Mouse (Mus musculus): ENCODE measurements at regions not wholly inside any gene's neighbourhood (a gene's known extent, or its start where the extent isn't known, plus 50 kb on each side); places are given as distances from the start of the nearest gene placed in this dataset.

DNA sequence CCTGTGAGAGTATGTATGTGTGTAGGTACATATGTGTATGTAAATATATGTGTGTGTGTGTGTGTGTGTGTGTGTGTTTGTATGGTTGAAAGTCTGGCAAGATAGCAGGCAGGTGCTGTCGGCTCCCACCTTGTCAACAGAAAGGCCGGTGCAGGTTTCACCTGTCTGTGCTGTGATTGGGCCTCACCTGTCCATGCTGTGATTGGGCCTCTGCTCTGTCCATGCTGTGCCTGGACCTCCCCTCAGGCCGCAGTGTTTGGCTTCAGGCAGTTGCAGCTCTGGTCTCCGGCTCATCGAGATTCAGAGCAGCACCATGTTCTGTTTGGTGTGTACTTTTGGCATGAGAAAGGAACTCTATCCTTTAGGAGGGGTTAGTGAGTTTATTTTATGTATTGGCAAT lies 170.0 kb upstream of the A230072I06Rik start:
- Histone ChIP-seq H3ac (ENCODE audit: control insufficient read depth, insufficient read length, low read depth) (no peak overlapping the region), H3K27me3 (ENCODE audit: control insufficient read depth, insufficient read depth, insufficient read length) (no peaks in the 10 kb centered on the region), H3K36me3 (ENCODE audit: control insufficient read depth, insufficient read depth) (no peaks in the 10 kb centered on the region), H3K79me2 (ENCODE audit: control insufficient read depth, insufficient read depth) (no peaks in the 10 kb centered on the region), H3K4me3 (ENCODE audit: insufficient read depth, poor library complexity, severe bottlenecking) (no peak overlapping the region), H3K79me3 (ENCODE audit: low read depth) (no peaks in the 10 kb centered on the region)
- no peak for TF ChIP-seq MYOD1 (IDR thresholded peaks at IDR 0.05; ENCODE audit: control insufficient read depth, insufficient read length, low read depth)
- no peak for TF ChIP-seq CTCF (IDR thresholded peaks at IDR 0.05; ENCODE audit: control insufficient read depth, insufficient read depth, insufficient read length)

DNA sequence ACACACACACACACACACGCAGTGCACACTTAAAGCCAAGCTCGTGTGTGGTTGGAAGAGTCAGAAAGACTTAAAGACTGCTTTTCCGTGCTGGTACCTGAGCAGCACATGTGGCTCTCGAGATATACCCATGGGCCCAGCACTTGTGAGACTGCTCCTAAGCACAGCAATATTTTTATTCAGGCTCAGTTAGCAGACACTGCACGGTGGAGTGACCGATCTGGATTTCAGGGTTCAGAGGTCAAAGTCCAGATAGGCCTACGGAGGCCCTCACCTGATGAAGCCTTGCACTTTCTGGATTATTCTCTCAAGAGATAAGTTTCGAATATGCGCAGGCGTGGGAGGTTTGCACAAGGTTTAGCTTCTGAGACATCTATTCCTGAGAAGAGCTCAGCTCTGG lies 167.0 kb upstream of the A230072I06Rik start:
- Histone ChIP-seq H3K79me2 (ENCODE audit: control insufficient read depth, insufficient read depth) (no peaks in the 10 kb centered on the region), H3K4me3 (ENCODE audit: insufficient read depth, poor library complexity, severe bottlenecking) (no peak overlapping the region), H3ac (ENCODE audit: control insufficient read depth, insufficient read length, low read depth) (no peak overlapping the region), H3K27me3 (ENCODE audit: control insufficient read depth, insufficient read depth, insufficient read length) (no peaks in the 10 kb centered on the region), H3K79me3 (ENCODE audit: low read depth) (no peaks in the 10 kb centered on the region), H3K36me3 (ENCODE audit: control insufficient read depth, insufficient read depth) (no peaks in the 10 kb centered on the region)
- TF ChIP-seq CTCF (IDR thresholded peaks at IDR 0.05; ENCODE audit: control insufficient read depth, insufficient read depth, insufficient read length) = no peak
- TF ChIP-seq CEBPB (IDR thresholded peaks at IDR 0.05; ENCODE audit: low read depth) = no peak
- TF ChIP-seq MYOG (IDR thresholded peaks at IDR 0.05; ENCODE audit: control insufficient read depth, extremely low read depth, insufficient read length) = no peak
- TF ChIP-seq MAX (IDR thresholded peaks at IDR 0.05) = no peak
- TF ChIP-seq USF1 (IDR thresholded peaks at IDR 0.05; ENCODE audit: low read depth) = no peak
- TF ChIP-seq FOSL1 (IDR thresholded peaks at IDR 0.05; ENCODE audit: insufficient read depth, low read length, poor library complexity, severe bottlenecking) = no peak
- TF ChIP-seq MYOD1 (IDR thresholded peaks at IDR 0.05; ENCODE audit: control insufficient read depth, insufficient read length, low read depth) = no peak

DNA sequence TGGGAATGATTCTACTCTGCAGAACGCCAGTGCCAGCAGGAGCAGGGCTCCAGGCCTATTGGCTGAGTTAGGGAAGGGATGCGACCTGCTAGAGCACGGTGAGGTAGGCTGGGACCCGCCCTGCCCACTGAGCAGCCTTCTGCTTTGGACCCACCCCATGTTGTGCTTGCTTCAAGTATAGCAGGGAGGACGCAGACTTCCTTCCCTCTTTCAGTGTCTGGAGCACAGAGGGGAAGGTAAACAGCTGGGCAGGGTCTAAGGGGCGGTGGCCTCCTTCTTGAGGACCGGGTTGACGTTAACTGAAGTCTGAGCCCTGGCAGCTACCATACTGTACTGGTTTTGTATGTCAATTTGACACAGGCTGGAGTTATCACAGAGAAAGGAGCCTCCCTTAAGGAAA lies 165.6 kb upstream of the A230072I06Rik start:
- Histone ChIP-seq H3K4me3 (ENCODE audit: insufficient read depth, poor library complexity, severe bottlenecking) (no peak overlapping the region), H3K27me3 (ENCODE audit: control insufficient read depth, insufficient read depth, insufficient read length) (no peaks in the 10 kb centered on the region), H3K79me3 (ENCODE audit: low read depth) (no peaks in the 10 kb centered on the region), H3K79me2 (ENCODE audit: control insufficient read depth, insufficient read depth) (no peaks in the 10 kb centered on the region), H3K36me3 (ENCODE audit: control insufficient read depth, insufficient read depth) (no peaks in the 10 kb centered on the region), H3ac (ENCODE audit: control insufficient read depth, insufficient read length, low read depth) (no peak overlapping the region)
- no peak for TF ChIP-seq CEBPB (IDR thresholded peaks at IDR 0.05; ENCODE audit: low read depth)
- no peak for TF ChIP-seq MYOD1 (IDR thresholded peaks at IDR 0.05; ENCODE audit: control insufficient read depth, insufficient read length, low read depth)
- TF ChIP-seq MYOG (IDR thresholded peaks at IDR 0.05; ENCODE audit: control insufficient read depth, extremely low read depth, insufficient read length) = no peak
- TF ChIP-seq USF1 (IDR thresholded peaks at IDR 0.05; ENCODE audit: low read depth) = no peak
- TF ChIP-seq CTCF (IDR thresholded peaks at IDR 0.05; ENCODE audit: control insufficient read depth, insufficient read depth, insufficient read length) = no peak
- TF ChIP-seq MAX (IDR thresholded peaks at IDR 0.05) = no peak
- TF ChIP-seq FOSL1 (IDR thresholded peaks at IDR 0.05; ENCODE audit: insufficient read depth, low read length, poor library complexity, severe bottlenecking) = no peak

DNA sequence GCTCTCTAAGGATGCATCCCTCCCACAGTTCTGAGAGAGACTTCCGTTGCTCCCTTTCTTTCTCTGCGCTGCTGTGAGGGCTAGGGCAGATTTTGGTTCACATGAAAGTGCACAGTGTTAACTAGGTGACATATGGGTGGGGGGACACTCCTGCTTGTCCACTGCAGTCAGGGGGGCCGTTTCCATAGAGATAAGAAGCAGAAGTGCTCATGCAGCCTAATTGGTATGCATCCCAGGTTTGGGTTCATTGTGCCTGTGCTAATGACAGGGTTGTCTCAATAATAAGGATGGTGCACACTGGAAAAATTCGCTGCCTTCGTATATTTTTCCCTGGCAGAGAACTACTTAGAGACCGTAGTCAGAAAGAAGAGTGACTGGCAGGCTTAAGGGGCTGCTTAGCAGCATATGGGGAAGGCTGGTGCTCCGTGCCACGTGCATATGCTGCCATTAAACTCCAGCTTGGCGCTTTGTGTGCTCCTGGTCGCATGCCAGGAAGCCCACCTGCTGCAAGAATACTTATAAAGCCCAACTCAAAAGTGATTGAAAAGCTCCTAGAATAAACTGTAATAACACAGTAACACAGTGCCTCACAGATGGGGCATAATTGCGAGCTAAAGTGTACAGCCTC lies 152.1 kb upstream of the A230072I06Rik start:
- Histone ChIP-seq H3K27me3 (ENCODE audit: control insufficient read depth, insufficient read depth, insufficient read length) (no peaks in the 10 kb centered on the region), H3K79me2 (ENCODE audit: control insufficient read depth, insufficient read depth) (no peaks in the 10 kb centered on the region), H3K4me3 (ENCODE audit: insufficient read depth, poor library complexity, severe bottlenecking) (no peak overlapping the region), H3K79me3 (ENCODE audit: low read depth) (no peaks in the 10 kb centered on the region), H3K36me3 (ENCODE audit: control insufficient read depth, insufficient read depth) (no peaks in the 10 kb centered on the region), H3ac (ENCODE audit: control insufficient read depth, insufficient read length, low read depth) (no peak overlapping the region)
- no peak for TF ChIP-seq CEBPB (IDR thresholded peaks at IDR 0.05; ENCODE audit: low read depth)
- no peak for TF ChIP-seq CTCF (IDR thresholded peaks at IDR 0.05; ENCODE audit: control insufficient read depth, insufficient read depth, insufficient read length)
- TF ChIP-seq MYOG (IDR thresholded peaks at IDR 0.05; ENCODE audit: control insufficient read depth, extremely low read depth, insufficient read length) = no peak
- no peak for TF ChIP-seq USF1 (IDR thresholded peaks at IDR 0.05; ENCODE audit: low read depth)
- TF ChIP-seq MYOD1 (IDR thresholded peaks at IDR 0.05; ENCODE audit: control insufficient read depth, insufficient read length, low read depth) = no peak
- TF ChIP-seq FOSL1 (IDR thresholded peaks at IDR 0.05; ENCODE audit: insufficient read depth, low read length, poor library complexity, severe bottlenecking) = no peak
- TF ChIP-seq MAX (IDR thresholded peaks at IDR 0.05) = no peak

DNA sequence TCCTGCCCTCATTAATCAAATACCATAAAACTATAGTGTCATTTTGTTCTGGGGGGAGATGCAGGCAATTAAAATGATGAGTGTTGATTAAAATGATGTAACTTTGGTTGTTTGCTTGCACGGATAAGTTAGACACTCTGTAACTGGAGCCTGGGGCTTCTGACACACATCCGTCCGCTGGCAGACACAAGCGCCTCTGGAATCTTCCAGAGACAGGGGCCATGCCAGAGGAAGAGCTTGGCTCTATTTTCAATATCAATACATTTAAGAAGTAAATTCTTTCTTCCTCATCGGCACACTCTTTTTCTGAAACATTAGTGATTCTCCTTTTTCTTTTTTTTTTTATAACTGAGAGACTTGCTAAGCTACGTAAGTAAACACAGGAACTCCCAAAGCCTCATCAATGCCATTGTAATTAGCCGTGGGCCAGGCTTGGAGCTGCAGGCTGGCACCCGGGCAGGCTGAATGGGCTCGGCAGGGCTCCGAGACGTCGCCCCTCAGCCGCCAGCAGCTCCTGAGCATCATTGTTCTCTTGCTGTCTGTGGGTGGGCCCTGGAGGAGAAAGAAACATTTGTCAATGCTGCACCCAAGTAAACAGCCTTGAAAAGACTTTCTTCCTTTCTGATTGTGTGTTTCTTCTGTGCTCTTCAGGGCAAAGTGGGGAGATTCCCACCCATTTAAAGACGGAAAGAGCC lies 151.4 kb upstream of the A230072I06Rik start:
- H3ac ChIP-seq (ENCODE audit: control insufficient read depth, insufficient read length, low read depth) = no peak overlapping the region
- H3K79me3 ChIP-seq (ENCODE audit: low read depth) = no peaks in the 10 kb centered on the region
- no peaks in the 10 kb centered on the region for H3K36me3 ChIP-seq (ENCODE audit: control insufficient read depth, insufficient read depth)
- TF ChIP-seq FOSL1 (IDR thresholded peaks at IDR 0.05; ENCODE audit: insufficient read depth, low read length, poor library complexity, severe bottlenecking) = no peak
- H3K27me3 ChIP-seq (ENCODE audit: control insufficient read depth, insufficient read depth, insufficient read length) = no peaks in the 10 kb centered on the region
- no peaks in the 10 kb centered on the region for H3K79me2 ChIP-seq (ENCODE audit: control insufficient read depth, insufficient read depth)
- no peak overlapping the region for H3K4me3 ChIP-seq (ENCODE audit: insufficient read depth, poor library complexity, severe bottlenecking)
